Mouse (Mus musculus) cerebellum, adult 11-12 months (tissue): ENCODE measurements around the gene Fndc5.
A peak's percentile ranks its signal among the peaks of the same experiment; 100 is the strongest.

Experiments used
- DNase-seq: peaks from one replicate; pipeline ENCODE4 v3.0.0; 2022

Gene Fndc5

DNA sequence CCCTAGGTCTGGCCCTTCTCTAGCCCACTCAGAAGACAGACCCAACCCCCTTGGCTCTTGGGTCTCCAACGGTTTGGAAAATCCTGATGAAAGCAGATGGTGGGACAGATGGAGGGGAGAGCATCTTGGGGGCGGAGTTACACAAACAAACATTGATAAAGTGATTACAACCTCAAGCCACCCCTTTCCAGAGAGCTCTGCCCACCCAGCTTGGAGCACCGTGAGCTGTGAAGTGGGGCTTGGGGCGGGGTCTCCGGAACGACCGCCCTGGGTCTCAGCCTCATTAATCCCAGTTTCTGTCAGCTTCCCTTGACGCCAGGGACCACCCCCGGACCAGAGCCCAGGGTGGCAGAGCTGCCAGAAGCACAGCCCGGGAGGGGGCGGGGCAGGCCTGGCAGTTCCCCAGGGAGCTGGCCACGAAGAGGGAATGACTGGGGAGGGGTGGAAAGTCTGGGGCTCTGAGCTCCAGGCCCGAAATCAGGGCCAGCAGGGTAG is 12.1 kb upstream of the Fndc5 start:
- DNase-seq, result no peak

DNA sequence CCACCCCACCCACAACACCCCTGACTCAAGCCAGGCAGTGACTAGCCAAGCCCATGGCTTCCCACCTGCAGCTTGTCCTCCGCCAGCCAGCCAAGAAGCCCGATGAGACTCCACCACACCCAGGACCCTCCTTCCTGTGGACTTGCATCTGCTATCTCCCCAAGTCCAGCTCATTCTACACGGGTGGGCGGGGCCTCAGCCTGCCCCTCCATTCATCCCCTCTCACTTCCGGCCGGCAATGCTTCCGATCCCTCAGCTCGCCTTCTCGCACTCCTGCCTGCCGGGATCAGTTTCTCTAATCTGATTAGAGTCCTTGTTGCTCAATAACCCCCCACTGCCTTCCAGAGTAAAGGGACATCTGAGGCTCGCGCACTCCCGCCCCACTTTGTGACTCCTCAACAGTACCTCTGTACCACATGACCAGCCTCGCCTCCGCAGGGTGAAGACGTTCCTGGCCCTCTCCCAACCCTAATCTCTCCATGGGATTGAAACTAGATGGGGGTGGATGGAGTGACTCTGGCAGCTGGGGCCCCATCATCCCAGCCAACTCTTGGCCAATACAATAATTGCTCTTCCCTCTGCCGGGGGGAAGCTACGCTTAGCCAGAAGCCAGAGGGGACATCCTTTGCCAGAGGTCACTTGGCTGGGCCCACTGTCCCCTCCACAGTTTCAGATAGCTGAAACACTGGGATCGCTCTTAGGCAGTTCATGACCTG is 10.9 kb upstream of the Fndc5 start:
- no peak for DNase-seq

DNA sequence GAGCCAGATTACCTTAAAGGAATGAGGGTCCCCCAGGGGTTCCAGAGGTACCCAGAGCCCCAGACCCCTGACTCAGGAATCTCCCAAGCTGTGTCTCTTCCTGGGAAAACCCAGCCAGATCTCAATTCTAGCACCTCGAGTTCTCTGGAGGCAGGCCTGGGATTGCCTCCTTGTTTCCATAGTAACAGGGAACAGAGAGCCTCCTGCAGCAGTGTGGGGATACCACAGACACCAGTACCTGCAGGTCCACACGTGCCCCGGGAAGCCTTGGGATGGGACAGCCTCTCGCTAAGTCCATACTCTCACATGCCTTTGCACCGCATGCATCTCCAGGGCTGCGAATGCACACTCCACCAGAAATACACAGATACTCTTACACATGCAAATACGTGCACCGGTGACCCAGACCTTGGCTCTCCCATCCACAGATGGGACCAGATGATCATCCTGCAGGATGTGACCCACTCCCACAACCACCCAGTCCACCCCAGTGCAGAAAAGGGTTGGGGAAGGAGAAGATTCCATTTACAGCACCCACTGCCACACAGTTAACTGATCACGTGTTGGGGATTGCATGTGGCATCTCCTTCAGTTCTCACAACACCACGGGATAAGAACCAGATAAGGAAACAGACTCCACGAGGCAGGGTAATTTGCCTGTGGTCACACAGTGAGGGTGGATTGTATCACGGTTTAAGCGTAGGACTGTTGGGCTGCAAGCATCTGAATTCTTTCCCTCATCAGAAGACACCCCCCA is 8.0 kb upstream of the Fndc5 start:
- no peak for DNase-seq

DNA sequence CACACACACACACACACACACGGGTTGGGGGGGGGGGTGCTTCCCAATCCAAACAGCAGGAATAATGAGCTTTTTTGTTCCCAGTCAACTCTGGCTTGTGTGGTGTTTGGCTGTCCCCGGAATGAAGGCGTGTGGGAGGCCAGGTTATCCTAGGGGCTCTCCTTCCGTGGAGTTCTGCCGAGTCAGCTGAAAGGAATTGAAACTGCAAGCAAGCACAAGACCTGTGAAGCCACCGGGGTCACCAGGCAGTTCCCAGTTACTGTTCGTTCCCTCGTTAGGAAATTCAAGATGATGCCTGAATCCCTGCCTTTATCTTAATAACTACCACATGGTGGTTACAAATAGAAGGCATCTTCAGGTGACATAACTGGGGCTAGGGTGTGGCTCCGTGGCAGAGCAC is 7.4 kb upstream of the Fndc5 start:
- no peak for DNase-seq

DNA sequence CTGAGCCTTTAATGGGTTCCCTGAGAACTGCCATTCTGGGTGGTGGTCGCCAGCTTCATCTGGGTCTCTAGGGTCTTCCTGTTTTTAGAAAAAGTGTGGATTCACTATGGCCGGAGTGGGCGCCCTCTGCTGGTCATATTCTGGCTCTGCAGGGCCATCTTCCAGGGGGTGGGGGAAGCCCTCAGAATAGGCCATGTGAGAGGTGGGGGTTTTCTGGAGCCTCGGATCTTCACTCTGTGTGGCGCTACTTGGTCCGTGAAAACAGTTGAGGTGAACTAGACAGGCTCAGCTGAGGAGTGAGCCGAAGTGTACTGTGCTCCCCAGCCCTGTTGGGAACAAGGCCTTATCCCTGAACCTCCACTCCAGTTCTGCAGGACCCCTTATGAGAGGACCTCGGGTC is 6.7 kb upstream of the Fndc5 start:
- peak; percentile 54 for DNase-seq

DNA sequence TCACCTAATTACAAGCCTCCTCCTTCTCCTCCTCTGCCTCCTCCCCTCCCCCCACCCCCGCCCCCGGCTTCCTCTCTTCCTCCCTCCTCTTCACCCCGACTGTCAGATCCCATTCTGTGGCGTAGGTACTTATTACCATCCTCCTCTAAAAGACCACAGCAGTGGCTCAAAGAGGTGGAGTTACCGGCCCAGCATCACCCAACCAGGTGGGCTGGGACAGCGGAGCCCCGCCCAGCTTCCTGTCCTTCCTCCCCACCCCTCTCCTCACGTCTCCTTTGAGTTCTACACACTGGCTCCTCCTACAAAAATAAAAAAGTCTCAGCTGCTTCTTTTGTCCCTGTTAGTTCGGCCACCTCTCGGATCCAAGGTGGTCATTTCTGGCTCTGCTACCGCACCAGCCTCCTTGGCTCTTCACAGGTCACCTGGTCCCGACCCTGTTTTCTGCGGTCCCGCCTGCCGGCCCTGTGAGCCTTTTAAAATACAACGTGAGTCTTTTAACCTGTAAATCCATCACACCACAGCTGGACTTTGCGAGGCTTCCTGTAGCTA is 6.0 kb upstream of the Fndc5 start:
- peak; percentile 33 for DNase-seq

DNA sequence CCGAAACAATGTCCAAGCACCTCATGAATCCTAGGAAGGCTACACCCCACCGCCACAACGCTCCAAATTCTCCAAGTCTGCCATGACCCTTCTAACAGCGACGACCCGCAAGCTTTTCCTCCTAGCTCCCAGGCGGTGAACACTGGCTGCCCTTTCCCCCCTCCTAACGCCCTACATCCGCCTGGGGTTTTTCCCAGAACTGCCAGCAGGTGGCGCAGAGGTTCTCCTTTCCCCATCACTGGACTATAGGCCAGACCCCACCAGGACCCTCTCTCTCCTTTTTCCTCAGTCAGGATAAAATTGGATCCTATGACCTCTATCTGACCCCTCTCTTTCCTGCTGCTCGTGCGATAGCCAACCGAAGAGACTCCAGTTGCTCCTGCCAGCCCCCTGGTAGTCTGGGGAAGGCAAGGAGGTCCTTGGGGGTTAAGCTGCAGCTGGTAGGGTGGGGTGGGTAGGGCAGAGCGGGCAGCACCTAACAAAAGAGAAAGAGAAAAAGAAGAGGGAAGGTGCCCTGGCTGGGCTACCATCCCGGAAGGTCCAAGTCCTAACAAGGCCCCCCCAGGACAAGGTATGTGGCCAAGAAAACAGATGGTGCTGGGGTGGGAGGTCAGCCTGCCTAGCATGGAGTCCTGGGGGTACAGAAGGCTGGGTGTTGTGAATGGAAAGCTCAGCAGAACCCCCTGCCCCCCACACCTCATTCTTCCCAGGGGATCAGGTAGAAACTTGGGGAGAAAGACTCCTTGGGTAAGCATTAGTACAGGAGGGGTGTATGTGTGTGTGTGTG is 1.8 kb upstream of the Fndc5 start:
- peak; percentile 84 for DNase-seq

DNA sequence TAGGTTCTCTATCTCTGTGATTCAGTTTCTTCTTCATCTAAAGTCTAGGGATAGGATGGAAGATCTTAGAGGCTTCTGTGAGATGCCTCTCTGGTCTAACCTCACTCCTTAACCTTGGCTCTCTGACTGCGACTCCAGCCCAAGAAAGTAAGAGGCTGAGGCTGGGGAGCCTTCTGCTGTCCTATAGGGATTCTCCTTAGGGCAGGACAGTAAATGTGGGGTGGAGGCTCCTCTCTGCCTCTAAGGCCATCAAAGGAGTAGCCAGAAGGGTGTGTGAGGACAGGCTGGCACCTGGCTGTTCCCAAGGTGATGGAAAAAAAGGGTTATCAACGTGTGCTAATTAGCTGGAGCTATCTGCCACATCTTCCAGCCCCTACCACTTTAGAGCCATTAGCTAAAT is 1.2 kb upstream of the Fndc5 start:
- peak; percentile 39 for DNase-seq

DNA sequence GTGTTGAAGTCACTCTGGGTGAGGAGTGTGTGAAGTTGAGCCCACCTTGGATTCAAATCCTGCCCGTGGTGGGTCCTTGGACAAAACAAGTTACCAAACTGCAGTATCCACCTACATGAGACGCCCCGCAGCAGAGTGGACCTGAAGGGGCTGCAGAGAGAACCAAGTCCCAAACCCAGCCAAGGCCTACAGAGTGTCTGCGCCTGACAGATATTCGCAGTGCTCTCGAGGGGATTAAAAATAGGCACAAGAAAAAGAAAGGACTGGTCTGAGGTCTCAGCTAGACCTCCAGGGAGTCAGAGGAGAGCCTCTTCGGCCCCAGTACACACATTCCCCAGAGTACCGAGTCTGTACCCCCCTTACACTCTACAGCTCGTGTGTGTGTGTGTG is 615 bp upstream of the Fndc5 start:
- DNase-seq, result no peak

DNA sequence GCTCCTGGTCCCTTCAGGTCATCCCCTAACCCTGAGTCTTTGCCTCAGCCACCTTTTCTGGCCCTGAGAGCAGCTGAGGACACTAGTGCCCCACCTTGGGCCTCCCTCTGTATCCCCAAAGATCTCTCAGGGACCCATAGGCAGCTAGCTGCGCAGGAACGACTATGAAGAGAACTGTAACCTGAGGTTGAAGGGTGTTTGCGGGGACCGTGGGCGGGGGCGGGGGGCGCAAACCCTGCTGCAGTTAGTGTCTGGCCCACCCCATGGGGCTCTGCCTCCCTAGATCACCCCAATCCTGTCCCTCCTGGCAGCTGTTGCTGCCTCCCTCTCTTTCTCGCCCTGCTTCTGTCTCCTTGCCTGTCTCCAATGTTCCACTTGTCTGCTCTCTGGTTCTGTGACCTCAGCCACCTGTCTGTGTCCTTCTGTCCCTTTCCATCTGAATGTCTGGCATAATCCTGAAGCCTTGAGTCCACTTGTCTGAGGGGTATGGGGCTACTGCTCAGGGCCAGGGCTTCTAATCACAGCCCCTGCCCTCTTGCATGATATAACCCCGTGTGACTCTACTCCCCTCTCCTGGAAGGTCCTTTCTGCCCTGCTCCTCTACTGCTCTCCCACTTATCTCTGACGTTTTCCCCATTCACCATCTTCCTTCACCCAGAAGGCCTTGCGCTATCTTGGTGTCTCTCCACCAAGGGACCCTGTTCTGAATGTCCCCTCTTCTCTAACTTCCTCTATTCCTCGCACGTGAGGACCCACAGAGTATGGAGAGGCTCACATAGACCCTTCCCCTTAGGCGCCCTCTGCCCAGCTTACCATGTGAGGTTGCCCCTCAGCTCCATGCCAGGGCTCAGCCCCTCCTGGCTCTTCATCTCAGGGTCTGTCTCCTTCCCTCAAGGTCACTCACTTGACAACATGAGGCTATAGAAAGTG is 858 bp downstream of the Fndc5 start:
- peak; percentile 55 for DNase-seq

DNA sequence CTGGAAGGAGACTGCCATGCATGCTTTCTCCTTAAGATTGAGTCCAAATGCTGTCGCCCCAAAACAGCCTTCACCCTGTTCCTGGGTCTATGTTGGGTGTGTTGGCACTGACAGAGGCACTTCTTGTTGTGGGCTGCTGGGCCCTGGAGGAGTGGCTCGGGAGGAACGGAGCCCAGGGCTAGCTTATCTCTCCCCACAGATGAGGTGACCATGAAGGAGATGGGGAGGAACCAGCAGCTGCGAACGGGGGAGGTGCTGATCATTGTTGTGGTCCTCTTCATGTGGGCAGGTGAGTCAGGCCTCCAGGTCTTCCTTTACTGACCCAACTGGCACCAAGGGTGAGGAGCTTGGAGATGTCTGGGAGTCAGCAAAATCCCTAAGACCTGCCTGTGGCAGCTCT is 2.8 kb downstream of the Fndc5 start:
- no peak for DNase-seq

DNA sequence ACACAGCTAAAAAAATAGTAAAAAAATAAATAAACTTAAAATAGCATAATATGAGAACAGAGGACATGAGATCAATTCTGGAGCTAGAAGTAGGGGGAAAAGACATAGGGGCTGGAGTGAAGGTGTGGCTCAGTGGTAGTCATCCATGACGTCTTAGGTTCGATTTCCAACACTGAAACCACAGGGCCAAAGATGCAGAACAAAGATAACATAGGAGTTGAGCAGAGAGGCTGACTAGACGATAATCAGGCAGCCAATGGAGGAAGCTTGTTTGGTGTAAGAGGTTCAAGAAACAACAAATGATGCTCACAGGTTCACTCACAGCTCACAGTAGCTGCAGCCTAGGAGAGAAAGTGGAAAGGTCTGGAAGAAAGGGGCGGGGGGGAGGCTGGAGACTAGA is 4.0 kb downstream of the Fndc5 start:
- no peak for DNase-seq

DNA sequence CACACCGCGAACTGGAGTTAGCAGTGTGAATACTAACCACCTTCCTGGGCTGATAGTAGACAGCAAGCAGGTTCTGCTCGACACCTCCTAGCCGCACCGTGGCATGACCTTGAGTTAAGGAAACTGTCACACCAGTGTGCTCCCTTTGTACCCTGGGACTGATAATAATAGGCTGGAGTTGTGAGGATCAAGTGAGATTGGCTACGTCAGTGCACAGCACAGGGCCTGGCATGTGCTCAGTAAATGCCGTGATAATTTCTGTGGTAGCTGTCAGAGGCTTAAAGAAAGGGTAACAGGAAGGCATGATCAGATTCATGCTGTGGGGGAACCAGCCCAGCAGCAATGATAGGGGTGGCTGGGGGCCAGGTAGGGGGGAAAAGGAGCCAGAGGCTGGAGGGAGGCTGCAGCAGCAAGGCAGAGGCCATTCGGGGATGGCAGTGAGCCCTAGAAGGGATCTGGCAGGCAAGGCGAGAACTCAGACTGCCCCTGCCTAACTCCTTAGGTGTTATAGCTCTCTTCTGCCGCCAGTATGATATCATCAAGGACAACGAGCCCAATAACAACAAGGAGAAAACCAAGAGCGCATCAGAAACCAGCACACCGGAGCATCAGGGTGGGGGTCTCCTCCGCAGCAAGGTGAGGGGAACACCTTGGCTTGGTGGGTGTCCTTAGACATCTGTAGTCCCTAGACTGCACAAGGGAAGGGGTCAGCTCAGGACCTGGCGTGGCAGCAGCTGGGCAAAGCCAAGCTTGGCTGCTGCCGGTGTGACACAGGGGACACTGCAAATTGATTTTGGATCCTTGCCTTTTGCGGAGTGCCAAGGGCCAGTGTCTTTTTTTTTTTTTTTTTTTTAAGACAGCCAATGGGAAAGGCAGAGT is 5.0 kb downstream of the Fndc5 start:
- DNase-seq, result no peak

DNA sequence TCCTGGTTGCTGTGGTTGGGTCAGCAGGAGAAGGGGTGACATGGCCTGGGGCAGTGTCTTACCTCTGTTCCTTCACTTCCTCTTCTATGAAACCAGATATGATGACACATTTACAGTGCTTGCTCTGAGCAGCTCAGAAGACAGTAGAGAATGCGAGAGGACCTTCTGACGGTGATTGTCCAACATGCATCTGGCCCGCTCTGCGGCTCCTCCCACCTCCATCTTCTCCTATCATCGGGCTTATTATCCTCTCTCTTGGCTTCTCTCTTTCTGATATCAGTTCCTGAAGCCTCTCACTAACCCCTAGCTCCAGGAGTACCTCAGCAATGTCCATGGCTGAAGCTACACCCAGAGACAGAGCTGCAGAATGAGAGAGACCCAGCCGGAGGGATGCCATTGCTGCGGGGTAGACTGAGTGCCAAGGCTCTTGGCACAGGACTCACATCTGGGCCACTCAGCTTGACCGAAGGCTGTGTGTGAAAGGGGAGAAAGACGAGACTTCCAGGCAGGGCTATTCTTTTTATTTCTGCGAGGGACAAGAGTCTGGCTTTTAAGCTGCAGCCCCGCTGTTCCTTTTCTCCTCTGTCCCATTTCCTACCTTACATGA is 5.7 kb downstream of the Fndc5 start:
- no peak for DNase-seq

DNA sequence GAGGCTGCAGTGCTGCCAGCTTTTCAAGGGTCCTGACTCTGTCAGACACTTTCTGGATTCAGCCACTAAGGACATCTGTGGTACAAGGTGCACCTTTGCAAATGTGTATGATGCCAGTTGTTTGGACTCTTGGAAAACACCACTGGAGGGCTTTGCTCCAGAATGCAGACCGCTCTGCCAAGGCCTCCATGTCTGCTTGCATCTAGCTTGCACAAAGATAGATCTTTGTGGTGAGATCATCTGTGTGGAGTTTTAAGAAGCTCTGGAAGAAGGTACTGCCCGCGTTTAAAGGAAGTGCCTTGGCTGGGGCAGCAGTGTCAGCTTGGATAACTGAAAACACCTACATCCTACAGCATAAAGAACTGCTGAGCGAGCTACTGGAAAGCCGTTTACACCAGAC is 6.7 kb downstream of the Fndc5 start:
- DNase-seq, result no peak

DNA sequence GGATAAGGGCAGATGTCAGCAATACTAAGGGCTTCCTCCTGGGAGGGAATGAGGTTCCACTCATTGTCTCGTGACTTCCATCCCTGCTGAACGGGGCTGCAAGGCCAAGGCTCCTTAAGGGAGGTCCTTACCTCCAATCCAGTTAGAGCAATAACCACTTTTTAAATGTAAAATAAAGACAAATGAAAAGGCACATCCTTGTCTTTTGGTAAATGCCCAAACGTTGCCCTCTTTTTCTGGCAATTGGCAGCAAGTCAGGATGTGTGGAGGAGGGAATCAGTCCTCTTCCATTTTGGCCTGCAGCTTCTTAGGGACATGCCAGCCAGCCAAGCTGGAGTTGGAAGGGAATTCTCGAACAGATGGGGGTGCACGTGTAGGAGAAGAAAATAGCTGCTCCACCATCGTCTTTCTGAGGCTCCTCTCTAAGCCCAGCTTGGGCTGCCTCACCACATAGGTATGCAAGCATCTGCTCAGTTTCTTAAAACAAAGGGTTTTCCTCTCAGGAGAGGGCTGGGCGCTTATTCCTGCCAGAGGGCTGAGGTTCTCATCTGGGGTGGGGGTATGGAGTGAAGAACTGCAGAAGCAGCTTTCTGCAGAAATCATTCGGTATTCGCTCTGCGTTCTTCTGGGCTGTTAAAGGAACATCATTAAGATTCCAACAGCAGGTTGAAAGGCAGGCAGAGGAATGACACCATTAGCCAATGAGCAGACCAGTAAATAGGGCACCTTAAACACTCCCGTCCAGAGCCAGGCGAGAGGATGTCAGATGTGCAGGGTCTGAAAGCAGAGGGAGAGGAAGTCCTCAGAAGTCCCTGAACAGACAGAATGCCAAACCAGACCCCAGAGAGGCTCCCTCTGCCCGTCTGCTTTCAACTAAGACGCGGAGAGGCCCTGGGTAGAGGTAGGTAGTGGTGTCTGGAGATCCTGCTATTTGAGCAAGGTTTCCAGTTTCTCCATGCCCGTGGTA is 7.9 kb downstream of the Fndc5 start:
- DNase-seq, result peak; percentile 93

DNA sequence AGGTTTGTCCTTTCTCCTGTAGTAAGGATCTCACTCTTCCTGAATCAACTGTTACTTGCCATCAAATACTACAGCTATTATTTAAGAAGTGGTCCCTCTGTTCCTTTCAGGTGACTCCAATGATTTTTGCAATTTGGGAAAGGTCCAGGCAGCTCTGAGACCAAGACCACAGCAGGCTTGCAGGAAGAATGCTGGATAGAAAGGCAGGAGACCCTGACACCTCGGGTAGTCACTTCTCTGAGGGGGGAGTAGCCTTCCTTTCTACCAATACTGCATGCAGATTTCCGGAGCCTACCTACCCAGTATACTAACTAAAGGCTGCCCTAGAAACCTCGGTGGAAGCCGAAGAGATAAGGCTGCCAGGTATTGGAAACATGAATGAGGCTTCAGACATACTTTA is 8.6 kb downstream of the Fndc5 start:
- DNase-seq, result no peak

DNA sequence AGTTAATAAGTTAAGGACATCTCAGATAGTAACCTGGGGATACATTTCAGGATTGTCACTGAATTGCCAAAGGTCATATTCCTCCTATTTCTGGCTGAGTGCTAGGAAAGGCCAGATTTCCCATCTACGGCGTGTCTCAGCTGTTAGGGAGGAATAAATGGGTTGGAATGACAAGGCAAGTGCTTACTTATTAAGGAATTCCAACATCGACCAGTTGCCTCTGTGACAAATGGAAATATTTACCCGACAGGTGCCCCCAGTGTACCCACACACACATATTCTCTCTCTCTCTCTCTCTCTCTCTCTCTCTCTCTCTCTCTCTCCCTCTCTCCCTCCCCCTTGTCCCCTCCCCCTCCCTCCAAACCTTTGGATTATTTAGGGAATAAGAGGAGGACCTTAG is 9.1 kb downstream of the Fndc5 start:
- no peak for DNase-seq

DNA sequence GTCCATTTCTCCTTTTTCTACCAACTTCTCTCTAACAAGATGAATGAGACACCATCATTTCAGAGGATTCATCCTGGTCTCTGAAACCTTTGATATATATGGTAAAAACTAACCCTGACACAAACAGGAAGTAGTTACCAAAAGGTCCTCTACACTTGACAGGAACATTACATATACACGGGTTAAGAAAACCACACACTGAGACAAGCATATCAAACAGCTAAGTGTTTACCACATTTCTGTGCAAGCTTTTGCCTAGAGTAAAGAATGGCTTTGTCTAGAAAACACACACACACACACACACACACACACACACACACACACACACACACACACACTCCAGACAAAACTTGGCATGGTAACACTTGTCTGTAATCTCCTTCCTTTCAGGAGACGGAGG is 9.6 kb downstream of the Fndc5 start:
- DNase-seq, result no peak
